Mouse (Mus musculus) heart, embryonic 13.5 days (tissue): Measurements from ENCODE around the gene Hcfc2. TPM values are rescaled to one million over a fixed set of nuclear protein-coding genes. Genes with fewer than 3 reads are reported as not detected.

ENCODE experiments used
- ATAC-seq: fragments of 200-750 bp; cut with Nextera tagmentation; 2 replicates; pipeline ENCODE4 v1.8.0; 2017; ENCODE audit warnings: moderate TSS enrichment; ENCODE audit not compliant: insufficient number of reproducible peaks, low FRiP score, low TSS enrichment; ENCODE audit errors: extremely low read depth
- H3K27ac ChIP-seq: fragments of 300-500 bp; sonication (generic); replicated peaks from 2 replicates; pipeline ENCODE4 v1.5.1; 2015; ENCODE audit warnings: moderate library complexity, mild to moderate bottlenecking, inconsistent platforms
- H3K27me3 ChIP-seq: fragments of 300-500 bp; sonication (generic); replicated peaks from 2 replicates; pipeline ENCODE4 v1.6.1; 2015; ENCODE audit warnings: mild to moderate bottlenecking, inconsistent platforms
- H3K36me3 ChIP-seq: fragments of 300-500 bp; sonication (generic); 2 replicates; pipeline ENCODE4 v1.6.1; 2015; ENCODE audit warnings: mild to moderate bottlenecking, inconsistent platforms
- H3K4me1 ChIP-seq: fragments of 300-500 bp; sonication (generic); 2 replicates; pipeline ENCODE4 v1.6.1; 2015; ENCODE audit warnings: inconsistent platforms
- H3K4me2 ChIP-seq: fragments of 300-500 bp; sonication (generic); 2 replicates; pipeline ENCODE4 v1.6.1; 2015; ENCODE audit warnings: inconsistent platforms, mild to moderate bottlenecking, moderate library complexity
- H3K4me3 ChIP-seq: fragments of 300-500 bp; sonication (generic); 2 replicates; pipeline ENCODE4 v1.5.1; 2015; ENCODE audit warnings: moderate library complexity, mild to moderate bottlenecking, inconsistent platforms
- H3K9ac ChIP-seq: fragments of 300-500 bp; sonication (generic); 2 replicates; pipeline ENCODE4 v1.6.1; 2015; ENCODE audit warnings: inconsistent platforms, mild to moderate bottlenecking, moderate library complexity
- H3K9me3 ChIP-seq: fragments of 300-500 bp; sonication (generic); 2 replicates; pipeline ENCODE4 v1.6.1; 2016; ENCODE audit warnings: inconsistent platforms
- WGBS: fragments of 180-500 bp; shearing (Covaris S2); methylation state at CpG from one replicate; pipeline ENCODE4 v1.1.7; 2015; ENCODE audit warnings: mixed read lengths; 5-methylcytosine and 5-hydroxymethylcytosine counted together
- polyA plus RNA-seq: library from polyadenylated mRNA; unstranded; fragments of >200 nt; fragmentation: Nextera tagmentation; extraction: Ambion mirVana; gene quantifications from 2 replicates; pipeline ENCODE4 v1.2.1, GENCODE M21; 2015

Gene Hcfc2
- polyA plus RNA-seq, 1 experiment from 2014 or later: 31.3 TPM

DNA sequence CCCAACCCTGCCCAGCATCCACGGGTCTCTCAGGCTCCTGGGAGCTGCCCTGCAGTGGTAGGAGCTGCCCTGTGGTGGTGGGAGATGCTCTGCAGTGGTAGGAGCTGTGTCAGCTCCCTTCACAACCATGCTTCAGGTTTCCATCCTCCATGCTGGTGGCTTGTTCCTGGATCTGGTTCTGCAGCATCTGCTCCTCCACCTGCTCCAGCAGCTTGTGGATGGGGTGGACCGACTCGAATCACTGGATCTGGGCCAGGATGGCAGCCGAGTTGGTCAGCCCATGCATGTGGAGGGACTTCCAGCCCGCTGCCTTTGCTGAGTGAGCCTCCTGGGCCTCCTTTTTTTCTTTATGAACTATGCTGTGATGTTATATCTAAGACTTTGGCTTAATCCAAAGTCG lies 19.0 kb upstream of the Hcfc2 start:
- Histone ChIP-seq H3K9ac (no peak overlapping the region), H3K4me1 (no peaks in the 10 kb centered on the region; the same call in 1 of the 2 replicates), H3K27me3 (no peaks in the 10 kb centered on the region; the same call in 1 of the 2 replicates), H3K36me3 (no peaks in the 10 kb centered on the region), H3K9me3 (no peaks in the 10 kb centered on the region), H3K4me2 (no peak overlapping the region), H3K27ac (no peak overlapping the region), H3K4me3 (no peak overlapping the region)
- no peak for ATAC-seq
- 74% methylated on average over 6 of the region's 6 CpGs for WGBS

DNA sequence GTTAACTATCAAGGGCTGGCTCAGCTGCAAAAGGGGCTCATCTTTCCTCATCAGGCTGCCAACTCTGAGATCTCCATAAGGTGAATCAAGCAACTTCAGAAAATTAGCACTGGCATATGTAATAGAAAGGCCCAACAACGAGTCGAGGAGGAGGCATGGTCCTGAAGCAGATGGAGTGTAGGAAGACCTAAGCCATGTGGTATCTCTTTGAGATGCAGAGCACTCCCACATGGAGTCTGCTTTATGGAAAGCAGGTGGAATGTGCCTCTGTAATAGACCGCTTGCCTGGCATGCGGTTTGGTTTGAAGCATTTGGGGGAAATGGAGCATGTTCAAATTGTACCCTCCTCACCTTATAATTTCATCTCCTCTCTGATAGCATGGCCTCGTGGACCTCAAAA lies 15.2 kb upstream of the Hcfc2 start:
- Histone ChIP-seq H3K36me3 (no peaks in the 10 kb centered on the region), H3K4me1 (0 out of 2 replicates have a peak, but pooled peaks cover 3% of the 10 kb centered on the region), H3K27me3 (no peaks in the 10 kb centered on the region; the same call in 1 of the 2 replicates), H3K9ac (no peak overlapping the region), H3K27ac (no peak overlapping the region), H3K4me2 (no peak overlapping the region), H3K9me3 (no peaks in the 10 kb centered on the region), H3K4me3 (no peak overlapping the region)
- ATAC-seq: no peak
- WGBS: 78% methylated on average over 5 of the region's 5 CpGs

DNA sequence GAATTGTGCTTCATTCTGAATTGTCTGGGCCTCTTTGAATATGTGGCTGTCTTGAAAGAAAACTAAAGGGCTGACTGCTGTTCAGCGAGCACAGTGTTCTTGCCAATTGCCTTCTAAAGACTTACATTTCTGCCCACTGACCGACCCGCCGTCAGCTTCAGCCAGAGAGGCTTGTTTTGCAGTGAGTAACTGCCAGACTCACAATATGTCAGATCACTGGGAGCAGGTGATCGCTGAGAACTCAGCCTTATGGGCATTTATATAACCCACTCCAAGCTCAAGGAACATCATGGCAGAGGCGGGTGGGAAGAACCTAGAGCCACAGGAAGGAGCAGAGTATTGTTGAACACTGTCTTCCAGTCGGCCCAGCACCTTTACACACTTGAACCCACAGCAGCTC lies 14.3 kb upstream of the Hcfc2 start:
- 72% methylated on average over 7 of the region's 7 CpGs for WGBS
- Histone ChIP-seq H3K9ac (no peak overlapping the region), H3K4me3 (no peak overlapping the region), H3K4me2 (no peak overlapping the region), H3K36me3 (no peaks in the 10 kb centered on the region), H3K4me1 (0 out of 2 replicates have a peak, but pooled peaks cover 3% of the 10 kb centered on the region), H3K27me3 (no peaks in the 10 kb centered on the region; the same call in 1 of the 2 replicates), H3K27ac (no peak overlapping the region), H3K9me3 (no peaks in the 10 kb centered on the region)
- ATAC-seq: no peak

DNA sequence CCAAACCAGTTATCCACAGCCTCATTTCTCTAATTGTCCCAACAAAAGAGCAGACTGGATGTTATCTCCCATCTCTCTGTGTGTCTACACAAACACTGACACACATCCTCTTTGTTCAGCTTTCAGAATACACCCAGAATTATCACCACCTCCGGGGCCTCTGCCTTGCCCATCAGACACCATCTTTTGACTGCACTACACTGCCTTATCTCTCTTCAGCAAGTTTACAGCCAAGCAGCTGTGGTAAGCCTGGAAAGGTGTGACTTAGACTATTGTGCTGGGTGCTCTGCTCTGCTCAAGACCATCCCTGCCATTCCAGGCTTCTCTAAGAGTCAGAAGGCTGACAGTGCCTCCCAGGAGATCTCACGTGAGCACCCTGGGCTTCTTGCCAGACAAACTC lies 10.5 kb upstream of the Hcfc2 start:
- WGBS: 36% methylated on average over 2 of the region's 2 CpGs
- Histone ChIP-seq H3K4me1 (peaks cover 14% of the 10 kb centered on the region; the same call in 1 of the 2 replicates), H3K27me3 (no peaks in the 10 kb centered on the region; the same call in 1 of the 2 replicates), H3K4me2 (no peak overlapping the region), H3K27ac (no peak overlapping the region), H3K9me3 (no peaks in the 10 kb centered on the region), H3K36me3 (no peaks in the 10 kb centered on the region), H3K4me3 (no peak overlapping the region), H3K9ac (no peak overlapping the region)
- no peak for ATAC-seq

DNA sequence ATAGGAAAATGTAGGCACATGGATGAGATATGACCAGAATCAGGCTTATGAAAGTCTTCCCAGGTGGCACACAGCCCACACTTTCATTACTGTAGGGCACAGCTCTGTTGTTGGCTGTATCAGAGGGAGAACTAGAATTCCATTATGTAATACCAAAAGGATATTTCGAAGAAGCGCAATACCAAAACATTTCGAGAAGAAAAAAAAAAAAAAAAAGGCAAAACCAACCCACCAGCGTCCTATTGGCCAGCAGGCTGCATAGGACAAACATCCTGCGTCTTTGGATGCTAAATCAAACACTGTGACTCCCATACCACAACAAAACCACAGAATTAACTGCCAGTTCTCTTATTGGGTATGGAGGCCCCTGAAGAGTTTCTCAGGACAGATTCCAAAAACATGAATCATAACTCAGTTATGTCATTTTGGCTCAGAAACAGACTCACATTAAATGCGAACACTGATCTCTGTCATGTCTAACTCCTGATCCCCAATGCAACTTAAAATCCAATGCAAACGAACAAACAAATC lies 6.2 kb upstream of the Hcfc2 start:
- no peak overlapping the region for H3K9ac ChIP-seq
- H3K4me1 ChIP-seq: peaks cover 25% of the 10 kb centered on the region
- no peaks in the 10 kb centered on the region for H3K9me3 ChIP-seq
- peak overlapping the region; percentile 38 for H3K4me3 ChIP-seq
- no peaks in the 10 kb centered on the region for H3K36me3 ChIP-seq
- peak overlapping the region; percentile 68 for H3K4me2 ChIP-seq
- 66% methylated on average over 7 of the region's 7 CpGs for WGBS
- H3K27me3 ChIP-seq: no peaks in the 10 kb centered on the region; the same call in 1 of the 2 replicates
- peak overlapping the region; percentile 59 for H3K27ac ChIP-seq
- ATAC-seq: no peak

DNA sequence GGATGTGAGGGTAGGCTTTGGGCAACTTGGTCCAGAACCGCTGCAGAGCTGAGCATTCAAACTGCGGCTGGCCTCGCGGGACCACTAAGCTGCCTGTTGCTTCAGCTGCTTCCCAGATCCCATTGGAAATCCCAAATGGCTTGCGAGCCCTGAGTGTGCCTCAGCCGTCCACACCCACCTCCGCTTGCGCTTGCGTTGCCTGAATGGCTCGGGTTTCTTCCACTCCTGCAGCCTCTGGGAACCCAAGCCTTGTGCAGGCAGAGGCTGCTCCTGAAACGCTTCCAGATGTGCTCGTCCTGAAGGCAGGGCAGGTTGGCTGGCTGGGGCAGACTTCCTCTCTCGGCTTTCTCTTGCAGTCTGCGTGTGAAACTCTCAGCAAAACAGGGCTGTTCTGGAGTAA lies 5.5 kb upstream of the Hcfc2 start, which contains the start of gene Glt8d2:
Gene Glt8d2, minus strand, starts transcription at position 157 of the 400 bp plus-strand sequence.
- Histone ChIP-seq H3K9ac (peak within 1 kb of the TSS; percentile 66), H3K36me3 (no peaks in the 10 kb centered on the region), H3K27me3 (no peaks in the 10 kb centered on the region; the same call in 1 of the 2 replicates), H3K27ac (peak within 1 kb of the TSS; percentile 59), H3K4me1 (peaks cover 24% of the 10 kb centered on the region), H3K4me3 (peak within 1 kb of the TSS; percentile 38), H3K9me3 (no peaks in the 10 kb centered on the region), H3K4me2 (peak within 1 kb of the TSS; percentile 68)
- WGBS: 3% methylated on average over 14 of the region's 14 CpGs
- ATAC-seq: no peak

DNA sequence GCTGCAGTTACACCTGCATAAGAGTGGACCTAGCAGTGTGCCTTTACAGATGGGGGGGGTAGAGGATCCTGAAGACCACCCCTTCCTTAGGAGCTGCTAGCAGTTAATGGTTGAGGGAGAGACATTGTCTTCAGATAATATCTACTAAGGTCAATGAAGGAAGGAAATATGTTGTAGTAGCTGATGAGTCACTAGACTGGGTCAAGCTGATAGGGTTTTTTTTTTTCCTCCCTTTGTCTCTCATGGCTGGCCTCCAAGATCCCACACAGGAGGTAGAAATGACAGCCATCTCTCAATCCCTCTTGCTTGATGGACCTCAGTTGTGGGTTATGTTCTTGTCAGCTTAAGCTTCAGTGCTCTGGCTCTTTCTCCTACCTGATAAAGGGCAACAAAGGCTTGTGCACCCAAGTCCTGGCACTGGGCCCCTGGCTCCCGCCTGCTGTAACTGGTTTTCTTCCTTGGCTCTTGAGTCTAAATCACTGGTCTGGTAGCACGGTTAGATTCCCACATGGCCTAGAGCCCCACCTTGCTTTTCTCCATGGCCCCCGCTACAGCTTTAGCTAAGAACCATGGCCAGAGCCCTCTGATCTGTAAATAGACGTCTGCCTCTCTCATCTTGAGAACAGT lies 606 bp downstream of the Hcfc2 start:
- Histone ChIP-seq H3K4me3 (no peak overlapping the region), H3K4me1 (peaks cover 33% of the 10 kb centered on the region), H3K9ac (no peak overlapping the region), H3K27me3 (no peaks in the 10 kb centered on the region; the same call in 1 of the 2 replicates), H3K36me3 (peaks cover 5% of the 10 kb centered on the region), H3K27ac (no peak overlapping the region), H3K9me3 (no peaks in the 10 kb centered on the region), H3K4me2 (no peak overlapping the region)
- ATAC-seq: no peak
- WGBS: 54% methylated on average over 4 of the region's 4 CpGs

DNA sequence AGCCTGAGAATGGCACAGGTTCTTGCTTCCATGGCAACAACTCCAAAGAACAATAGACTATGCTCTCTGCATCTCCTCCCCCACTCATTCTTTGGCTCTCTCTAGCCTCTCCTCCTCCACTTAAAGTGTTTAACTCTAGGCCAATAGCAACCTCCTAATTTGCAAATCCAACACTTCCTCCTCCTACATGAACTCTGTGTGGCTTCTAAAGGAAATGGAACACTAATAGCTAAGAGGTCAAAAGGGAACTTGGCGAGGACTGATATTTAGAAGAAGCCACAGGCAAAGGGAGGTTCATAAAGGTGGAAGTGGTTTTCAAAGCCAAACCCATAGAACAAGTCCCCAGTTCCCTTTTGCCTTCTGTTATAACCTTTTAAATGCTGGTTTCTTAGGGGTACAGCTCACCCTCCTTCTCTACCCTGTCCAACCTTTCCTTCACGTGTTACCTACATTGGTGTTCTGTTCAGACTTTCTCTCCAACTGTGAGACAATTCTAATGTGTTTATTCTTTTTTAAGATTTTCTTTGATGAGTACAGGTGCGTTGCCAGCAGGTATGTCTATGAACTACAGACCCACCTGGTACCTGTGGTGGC lies 1.4 kb downstream of the Hcfc2 start:
- no peak for ATAC-seq
- no peak overlapping the region for H3K27ac ChIP-seq

DNA sequence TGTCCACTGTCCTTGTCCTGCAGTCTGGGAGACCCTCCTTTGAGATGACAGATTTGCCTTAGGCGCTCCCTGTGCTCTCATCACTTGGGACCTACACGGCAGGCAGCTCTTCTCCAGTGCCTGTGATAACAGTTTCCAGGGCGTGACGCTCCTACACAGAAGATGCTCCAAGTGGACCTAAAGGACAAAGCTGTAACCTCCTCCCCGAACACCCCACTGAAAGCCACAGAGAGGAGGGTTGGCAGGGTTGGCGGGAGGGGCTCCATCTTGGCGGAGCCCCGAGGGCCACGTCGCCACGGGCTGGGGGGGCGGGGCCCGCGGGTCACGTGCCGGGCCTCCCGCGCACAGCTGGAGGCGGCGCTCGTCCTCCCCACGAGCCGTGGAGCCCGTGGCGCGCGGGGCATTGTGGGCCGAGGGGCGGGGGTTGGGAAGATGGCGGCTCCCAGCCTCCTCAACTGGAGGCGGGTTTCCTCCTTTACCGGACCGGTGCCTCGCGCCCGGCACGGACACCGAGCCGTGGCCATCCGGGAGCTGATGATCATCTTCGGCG lies 2.8 kb downstream of the Hcfc2 start:
- Histone ChIP-seq H3K9ac (peak overlapping the region; percentile 95), H3K4me2 (peak overlapping the region; percentile 85), H3K9me3 (no peaks in the 10 kb centered on the region), H3K36me3 (peaks cover 19% of the 10 kb centered on the region), H3K27ac (peak overlapping the region; percentile 80), H3K27me3 (no peaks in the 10 kb centered on the region; the same call in 1 of the 2 replicates), H3K4me1 (peaks cover 32% of the 10 kb centered on the region), H3K4me3 (peak overlapping the region; percentile 96)
- peak; percentile 96 for ATAC-seq
- WGBS: under 1% methylated on average over 39 of the region's 42 CpGs

More for the DNA sequence above, 1.4 kb downstream of the Hcfc2 start:
- Histone ChIP-seq H3K4me1 (peaks cover 32% of the 10 kb centered on the region), H3K36me3 (peaks cover 11% of the 10 kb centered on the region), H3K9ac (no peak overlapping the region), H3K9me3 (no peaks in the 10 kb centered on the region), H3K4me2 (no peak overlapping the region), H3K4me3 (no peak overlapping the region), H3K27me3 (no peaks in the 10 kb centered on the region; the same call in 1 of the 2 replicates)
- 83% methylated on average over 3 of the region's 3 CpGs for WGBS

DNA sequence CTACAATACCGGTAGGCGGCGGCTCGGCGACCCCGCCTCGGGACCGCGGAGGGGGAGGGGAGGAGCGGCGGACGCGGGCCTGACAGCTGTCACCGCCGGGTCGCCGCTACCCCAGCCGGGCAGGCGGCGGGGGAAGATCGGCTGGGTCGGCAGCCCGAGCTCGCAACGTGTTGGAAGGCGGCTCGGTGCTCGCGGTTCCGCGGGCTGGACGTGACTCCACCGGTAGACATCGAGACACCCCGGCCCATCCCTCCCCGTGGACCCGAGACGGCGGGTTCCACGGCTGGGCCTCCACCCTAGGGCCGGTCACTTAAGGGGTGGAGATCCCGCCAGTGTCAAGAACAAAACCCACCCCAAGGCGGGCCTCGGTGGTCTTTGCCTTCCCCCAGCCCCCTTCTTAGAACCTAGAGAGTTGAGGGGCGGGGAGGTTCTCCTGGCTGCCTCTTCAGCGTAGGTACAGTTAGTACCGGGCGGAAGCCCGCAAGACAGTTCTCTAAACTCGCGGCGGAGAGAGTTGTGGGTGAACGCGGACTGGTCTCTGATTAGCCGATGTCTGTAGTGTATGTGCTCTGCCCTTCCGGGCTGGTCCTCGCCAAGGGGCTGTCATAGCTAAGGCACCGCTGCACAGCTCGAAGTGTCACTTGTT lies 3.5 kb downstream of the Hcfc2 start:
- Histone ChIP-seq H3K36me3 (peaks cover 24% of the 10 kb centered on the region), H3K9me3 (no peaks in the 10 kb centered on the region), H3K27ac (peak overlapping the region; percentile 80), H3K4me2 (peak overlapping the region; percentile 85), H3K4me3 (peak overlapping the region; percentile 96), H3K27me3 (no peaks in the 10 kb centered on the region), H3K4me1 (peaks cover 32% of the 10 kb centered on the region), H3K9ac (peak overlapping the region; percentile 95)
- WGBS: under 1% methylated on average over 59 of the region's 59 CpGs
- ATAC-seq: peak; percentile 63

DNA sequence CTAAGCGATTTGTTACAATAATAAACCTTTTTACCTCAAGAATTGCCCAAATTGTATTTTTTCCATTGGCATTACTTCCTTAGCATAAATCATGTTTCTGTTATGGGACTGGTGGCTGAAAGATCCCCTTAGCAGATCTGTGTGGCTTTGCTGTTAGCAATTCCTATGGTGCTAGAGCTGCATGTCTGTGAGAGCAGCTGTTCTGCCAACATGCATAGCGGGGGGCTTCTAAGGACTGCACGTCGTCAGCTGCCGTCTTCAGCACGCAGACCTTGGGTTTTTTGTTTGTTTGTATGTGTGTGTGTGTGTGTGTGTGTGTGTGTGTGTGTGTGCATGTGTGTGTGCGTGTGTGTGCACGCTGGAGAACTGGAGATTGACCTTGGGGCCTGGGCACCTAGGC lies 45.4 kb downstream of the Hcfc2 start:
- H3K36me3 ChIP-seq: peaks cover 83% of the 10 kb centered on the region
- H3K27me3 ChIP-seq: no peaks in the 10 kb centered on the region
- no peak for ATAC-seq
- H3K4me3 ChIP-seq: no peak overlapping the region
- no peak overlapping the region for H3K9ac ChIP-seq
- WGBS: 82% methylated on average over 8 of the region's 8 CpGs
- H3K9me3 ChIP-seq: no peaks in the 10 kb centered on the region
- H3K27ac ChIP-seq: no peak overlapping the region
- no peaks in the 10 kb centered on the region for H3K4me1 ChIP-seq
- no peak overlapping the region for H3K4me2 ChIP-seq
